Mouse (Mus musculus): Measurements from ENCODE around the gene Zfp423. TPM values are rescaled to one million over a fixed set of nuclear protein-coding genes. Genes with fewer than 3 reads are reported as not detected.

Zfp423 gene
- polyA plus RNA-seq, 1 experiment from 2014 or later, result 2.1 TPM

DNA sequence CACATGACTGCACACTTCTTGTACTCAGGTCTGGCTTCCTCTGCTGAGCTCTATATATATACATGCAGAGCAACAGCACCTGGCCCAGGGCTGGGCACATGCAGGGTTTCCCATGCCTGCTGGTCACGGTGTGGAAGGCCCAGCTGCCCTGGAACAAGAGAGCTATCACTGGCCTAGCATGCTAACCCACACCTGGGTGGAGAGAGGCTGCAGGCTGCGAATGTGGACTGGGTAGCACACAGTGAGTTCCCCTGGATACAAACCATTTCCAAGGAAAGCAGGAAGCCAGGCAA lies 295.2 kb downstream of the Zfp423 start:
- 93% methylated on average over 2 of the region's 2 CpGs for WGBS
- Histone ChIP-seq H3K27me3 (replicated peaks; ENCODE audit: insufficient read depth, low read length) (peaks cover 24% of the 10 kb centered on the region), H3K27ac (ENCODE audit: low read length) (no peak overlapping the region), H3K4me1 (ENCODE audit: insufficient read depth, low read depth, low read length) (peaks cover 9% of the 10 kb centered on the region), H3K4me3 (ENCODE audit: low read depth, low read length) (no peak overlapping the region), H3K9ac (replicated peaks; ENCODE audit: low read depth) (no peak overlapping the region), H3K9me3 (ENCODE audit: low read length) (no peaks in the 10 kb centered on the region), H3K4me2 (replicated peaks; ENCODE audit: low read depth, low read length) (no peak overlapping the region), H3K36me3 (ENCODE audit: insufficient read depth, low read length) (no peaks in the 10 kb centered on the region)
- ATAC-seq (no peak), DNase-seq (ENCODE audit: low spot score) (no peak)
- no peak for TF ChIP-seq EP300 (IDR thresholded peaks at IDR 0.05)
- no peak for TF ChIP-seq CTCF (IDR thresholded peaks at IDR 0.05)

DNA sequence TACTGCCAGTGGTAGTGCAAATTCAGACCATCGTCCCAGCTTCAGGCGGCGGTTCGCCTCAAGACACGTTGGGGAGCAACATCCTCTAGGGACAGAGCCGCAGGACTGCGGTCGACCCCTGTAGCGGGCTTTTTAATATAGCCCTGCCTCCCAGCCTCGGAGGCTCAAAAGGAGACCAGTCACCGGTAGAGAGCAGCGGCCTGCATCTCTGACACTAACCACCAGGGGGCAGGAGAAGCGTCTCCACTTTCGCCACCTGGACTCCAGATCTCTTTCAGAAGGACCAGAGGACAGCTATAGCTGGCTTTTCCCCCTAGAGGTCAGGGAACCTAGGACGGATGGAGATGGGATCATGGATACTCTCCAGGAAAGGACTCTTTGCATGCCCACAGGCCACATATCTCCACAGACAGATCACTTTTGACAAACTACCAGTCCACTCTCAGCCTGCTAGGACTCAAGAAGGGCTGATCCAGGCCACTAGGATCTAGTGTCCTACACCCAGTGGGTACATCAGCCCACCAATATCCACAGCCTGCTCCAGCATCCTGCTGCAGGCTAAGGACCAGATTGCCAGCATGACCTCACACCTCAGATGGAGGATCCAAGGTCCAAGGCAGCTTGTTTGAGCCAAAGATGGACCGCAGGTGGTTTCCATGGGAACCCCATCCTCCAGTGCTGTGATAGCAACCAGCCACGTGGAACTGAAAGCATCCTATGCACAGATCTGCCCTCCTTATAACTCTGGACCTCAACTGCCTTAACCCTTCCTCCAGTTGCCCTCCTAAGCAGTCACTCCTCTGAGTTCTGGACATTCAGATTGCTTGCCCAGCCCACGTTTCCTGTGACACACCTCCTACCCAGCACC lies 295.8 kb downstream of the Zfp423 start:
- WGBS, result 13% methylated on average over 18 of the region's 18 CpGs
- no peak overlapping the region for H3K27ac ChIP-seq (ENCODE audit: low read length)

DNA sequence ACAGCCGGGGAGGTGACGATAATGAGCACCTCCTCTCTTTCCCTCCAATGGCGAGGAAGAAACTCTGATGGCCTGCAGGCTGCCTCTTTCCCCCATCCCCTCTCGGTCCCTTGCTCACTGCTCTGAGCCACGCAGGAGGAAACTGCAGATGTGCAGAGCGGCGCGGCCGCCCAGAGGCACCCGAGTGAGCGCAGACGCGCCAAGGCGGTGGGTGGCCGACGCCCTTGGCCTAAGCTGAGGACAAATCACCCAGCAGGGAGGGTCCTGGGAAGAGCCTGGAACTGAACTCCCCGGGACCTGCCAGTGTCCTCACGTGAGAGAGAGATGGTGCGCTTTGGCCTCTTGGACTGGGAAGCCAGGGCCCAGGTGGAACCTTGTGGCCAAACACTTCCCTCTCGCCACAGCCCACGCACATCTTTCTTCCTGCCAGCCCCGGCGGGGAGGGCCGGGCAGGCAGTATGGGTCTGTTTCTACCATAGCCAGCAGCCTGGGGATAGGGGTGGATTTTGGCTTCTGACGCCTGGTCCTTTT lies 296.5 kb downstream of the Zfp423 start:
- no peak for DNase-seq (ENCODE audit: low spot score)
- H3K9me3 ChIP-seq (ENCODE audit: low read length), result no peaks in the 10 kb centered on the region
- peaks cover 24% of the 10 kb centered on the region for H3K27me3 ChIP-seq (replicated peaks; ENCODE audit: insufficient read depth, low read length)
- no peak for TF ChIP-seq EP300 (IDR thresholded peaks at IDR 0.05)
- TF ChIP-seq CTCF (IDR thresholded peaks at IDR 0.05), result no peak
- 0 out of 2 replicates have a peak overlapping the region, but pooled peaks have one; percentile 10 for H3K4me3 ChIP-seq (ENCODE audit: low read depth, low read length)
- H3K9ac ChIP-seq (replicated peaks; ENCODE audit: low read depth), result no peak overlapping the region
- H3K36me3 ChIP-seq (ENCODE audit: insufficient read depth, low read length), result no peaks in the 10 kb centered on the region
- ATAC-seq, result 0 out of 2 replicates have a peak, but pooled peaks have one; percentile 21
- WGBS, result 14% methylated on average over 25 of the region's 25 CpGs
- H3K27ac ChIP-seq (ENCODE audit: low read length), result no peak overlapping the region
- H3K4me2 ChIP-seq (replicated peaks; ENCODE audit: low read depth, low read length), result peak overlapping the region; percentile 43
- peaks cover 9% of the 10 kb centered on the region for H3K4me1 ChIP-seq (ENCODE audit: insufficient read depth, low read depth, low read length)

More for the DNA sequence above, 295.8 kb downstream of the Zfp423 start:
- Histone ChIP-seq H3K27me3 (replicated peaks; ENCODE audit: insufficient read depth, low read length) (peaks cover 24% of the 10 kb centered on the region), H3K4me1 (ENCODE audit: insufficient read depth, low read depth, low read length) (peaks cover 9% of the 10 kb centered on the region), H3K9ac (replicated peaks; ENCODE audit: low read depth) (no peak overlapping the region), H3K36me3 (ENCODE audit: insufficient read depth, low read length) (no peaks in the 10 kb centered on the region), H3K4me2 (replicated peaks; ENCODE audit: low read depth, low read length) (peak overlapping the region; percentile 43), H3K9me3 (ENCODE audit: low read length) (no peaks in the 10 kb centered on the region), H3K4me3 (ENCODE audit: low read depth, low read length) (0 out of 2 replicates have a peak overlapping the region, but pooled peaks have one; percentile 10)
- TF ChIP-seq EP300 (IDR thresholded peaks at IDR 0.05) (no peak), CTCF (IDR thresholded peaks at IDR 0.05) (peak; percentile 81)
- DNase-seq (ENCODE audit: low spot score), result peak; percentile 73
- ATAC-seq, result peak; percentile 39; the same call in 1 of the 2 replicates

DNA sequence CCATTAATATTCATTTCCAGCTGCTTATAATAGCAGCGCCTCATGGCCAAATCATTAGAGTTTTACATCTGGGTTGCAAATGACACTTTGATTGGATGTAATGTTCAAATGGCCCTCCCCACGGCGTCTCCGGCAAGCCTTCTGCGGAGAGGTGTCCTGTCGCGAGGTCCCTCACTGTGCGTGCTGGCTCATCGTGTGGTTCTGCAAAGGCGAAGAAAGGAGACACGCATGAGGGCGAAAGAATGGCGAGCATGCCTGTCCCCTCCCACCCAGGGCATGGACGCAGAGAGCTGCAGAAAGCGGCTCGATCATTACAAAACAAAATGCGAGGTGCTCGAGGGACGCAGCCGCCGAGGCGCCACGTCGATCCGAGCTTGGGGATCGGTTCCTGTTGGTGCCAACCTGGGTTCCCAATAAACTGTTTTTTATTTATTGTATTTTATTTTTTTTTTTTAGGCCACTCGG lies 297.1 kb downstream of the Zfp423 start:
- Histone ChIP-seq H3K4me1 (ENCODE audit: insufficient read depth, low read depth, low read length) (peaks cover 9% of the 10 kb centered on the region), H3K4me3 (ENCODE audit: low read depth, low read length) (no peak overlapping the region), H3K9me3 (ENCODE audit: low read length) (no peaks in the 10 kb centered on the region), H3K36me3 (ENCODE audit: insufficient read depth, low read length) (no peaks in the 10 kb centered on the region), H3K9ac (replicated peaks; ENCODE audit: low read depth) (no peak overlapping the region), H3K27me3 (replicated peaks; ENCODE audit: insufficient read depth, low read length) (peaks cover 24% of the 10 kb centered on the region), H3K4me2 (replicated peaks; ENCODE audit: low read depth, low read length) (peak overlapping the region; percentile 43; the same call in 1 of the 2 replicates), H3K27ac (ENCODE audit: low read length) (no peak overlapping the region)
- WGBS, result 18% methylated on average over 27 of the region's 27 CpGs
- no peak for TF ChIP-seq EP300 (IDR thresholded peaks at IDR 0.05)
- DNase-seq (ENCODE audit: low spot score) (no peak), ATAC-seq (no peak)

DNA sequence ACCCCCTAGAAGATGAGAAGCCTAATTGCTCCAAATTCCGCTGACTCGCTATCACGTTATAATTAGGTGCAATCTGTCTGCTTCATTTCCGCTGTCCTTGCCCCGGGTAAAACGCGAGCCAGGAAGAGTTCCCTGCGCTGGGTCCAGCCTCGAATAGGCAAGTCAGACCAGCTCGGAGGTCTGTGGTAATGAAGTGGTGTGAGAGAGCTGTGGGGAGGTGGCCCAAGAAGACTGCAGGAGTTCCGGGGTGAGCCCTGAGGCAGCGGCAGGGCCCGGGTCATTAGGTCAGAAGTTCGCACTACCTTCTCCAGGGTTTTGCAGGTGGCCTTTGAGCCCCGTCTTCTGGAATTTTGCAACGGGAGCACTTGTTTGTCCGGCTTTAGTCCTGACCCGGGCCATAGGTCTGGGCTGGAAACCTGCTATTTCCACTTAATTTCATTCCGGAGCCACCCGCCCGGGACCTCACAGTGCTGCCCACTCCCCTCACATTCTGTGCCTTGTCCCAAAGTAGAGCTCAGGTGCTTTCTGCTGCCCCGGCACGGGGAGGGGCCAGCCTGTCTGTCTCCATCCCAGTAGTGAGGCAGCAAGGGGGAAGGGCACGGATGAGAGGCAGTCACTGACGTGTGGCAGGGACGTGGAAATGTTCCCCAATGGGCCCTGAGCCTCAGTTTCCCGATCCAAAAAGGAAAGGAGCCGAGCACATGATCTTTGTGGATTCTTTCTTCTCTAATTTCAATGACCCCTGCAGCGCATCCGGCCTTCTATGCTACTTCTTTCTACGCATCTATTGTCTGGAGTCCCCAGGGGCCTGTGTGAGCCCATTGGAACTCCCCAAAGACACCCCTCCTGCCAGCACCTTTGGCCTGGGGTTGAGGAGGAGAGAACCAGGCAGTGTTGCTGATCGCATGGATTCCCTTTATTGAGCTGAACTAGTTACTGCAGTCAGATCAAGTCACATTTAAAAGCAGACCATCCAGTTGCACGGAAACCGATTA lies 298.2 kb downstream of the Zfp423 start:
- TF ChIP-seq EP300 (IDR thresholded peaks at IDR 0.05) (no peak), CTCF (IDR thresholded peaks at IDR 0.05) (no peak)
- H3K27ac ChIP-seq (ENCODE audit: low read length), result no peak overlapping the region
- WGBS, result 21% methylated on average over 32 of the region's 34 CpGs
- no peaks in the 10 kb centered on the region for H3K9me3 ChIP-seq (ENCODE audit: low read length)
- ATAC-seq (peak; percentile 30; the same call in 1 of the 2 replicates), DNase-seq (ENCODE audit: low spot score) (peak; percentile 50)
- H3K36me3 ChIP-seq (ENCODE audit: insufficient read depth, low read length), result no peaks in the 10 kb centered on the region
- peak overlapping the region; percentile 36 for H3K4me2 ChIP-seq (replicated peaks; ENCODE audit: low read depth, low read length)
- H3K27me3 ChIP-seq (replicated peaks; ENCODE audit: insufficient read depth, low read length), result peaks cover 24% of the 10 kb centered on the region
- no peak overlapping the region for H3K9ac ChIP-seq (replicated peaks; ENCODE audit: low read depth)
- H3K4me1 ChIP-seq (ENCODE audit: insufficient read depth, low read depth, low read length), result peaks cover 9% of the 10 kb centered on the region
- no peak overlapping the region for H3K4me3 ChIP-seq (ENCODE audit: low read depth, low read length)

Measured in lung, postnatal 0 days (tissue).